Mouse (Mus musculus): ENCODE measurements around the gene Natd1. TPM values are rescaled to one million over a fixed set of nuclear protein-coding genes. Genes with fewer than 3 reads are reported as not detected.

Gene Natd1
- total RNA-seq, 1 experiment = 14.6 TPM

DNA sequence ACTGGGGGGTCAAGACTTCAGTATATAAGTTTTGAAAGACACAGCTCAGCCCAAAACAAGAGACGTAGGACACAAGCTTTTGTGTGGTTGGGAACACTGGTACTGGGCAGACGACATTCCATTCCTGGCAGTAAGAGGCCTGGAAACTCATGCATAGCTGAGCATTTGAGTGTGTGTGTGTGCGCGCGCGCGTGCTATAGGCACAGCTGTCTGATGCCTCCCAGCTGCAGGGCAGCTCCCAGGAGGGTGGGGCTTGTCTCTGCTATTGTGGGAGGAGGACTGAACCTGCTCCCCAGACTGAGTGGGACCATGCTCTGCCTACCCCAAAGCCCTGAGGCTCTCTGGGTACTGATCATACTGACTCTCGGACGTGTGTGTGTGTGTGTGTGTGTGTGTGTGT is 26.8 kb upstream of the Natd1 start:
- in situ Hi-C loops (cut with MboI; ENCODE audit: low sequenced_read_pairs in 2 of 2, unreplicated experiment in 2 of 2) = no loop called here
- TF ChIP-seq HCFC1 (IDR thresholded peaks at IDR 0.05; ENCODE audit: borderline replicate concordance, insufficient read depth, low read length) = no peak
- TF ChIP-seq CHD2 (IDR thresholded peaks at IDR 0.05; ENCODE audit: low read depth, low read length) = no peak
- no peak for TF ChIP-seq ZNF384 (IDR thresholded peaks at IDR 0.05; ENCODE audit: low read depth, low read length)
- TF ChIP-seq MAFK (IDR thresholded peaks at IDR 0.05; ENCODE audit: insufficient read depth, low read depth, low read length) = no peak
- TF ChIP-seq ZC3H11A (IDR thresholded peaks at IDR 0.05; ENCODE audit: borderline replicate concordance, low read depth, low read length) = no peak
- DNase-seq (ENCODE audit: low read depth, low spot score) = no peak

DNA sequence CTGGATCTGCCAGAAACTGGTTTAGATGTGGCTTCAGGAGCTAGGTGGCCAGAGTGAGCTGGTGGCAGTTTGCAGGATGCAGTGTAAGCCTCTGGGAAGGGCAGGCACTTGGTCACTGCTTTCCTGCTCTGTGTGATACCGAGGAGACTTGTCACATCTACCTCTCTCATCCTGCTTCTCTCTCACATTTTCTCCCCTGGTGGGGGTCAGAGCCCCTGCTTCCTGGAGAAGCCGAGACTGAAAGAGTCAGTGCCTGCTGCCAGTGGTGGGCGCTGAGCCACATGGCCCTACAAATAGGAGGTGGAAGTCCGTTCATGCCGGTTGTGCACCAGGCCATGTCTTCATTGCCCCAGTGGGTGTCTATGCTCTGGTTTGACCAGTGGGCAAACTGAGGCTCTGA is 26.0 kb upstream of the Natd1 start:
- in situ Hi-C loops (cut with MboI; ENCODE audit: low sequenced_read_pairs in 2 of 2, unreplicated experiment in 2 of 2) = no loop called here
- H3K4me1 ChIP-seq (ENCODE audit: control insufficient read depth in 2 of 2, insufficient read depth in 2 of 2, low read length in 2 of 2, poor library complexity in 1 of 2) = peaks cover 3 to 9% of the 10 kb centered on the region in 2 experiments; a peak in 2 of 4 replicates

More for the DNA sequence above, 26.8 kb upstream of the Natd1 start:
- Histone ChIP-seq H3K9me3 (ENCODE audit: control insufficient read depth, insufficient read depth, low read depth, low read length) (no peaks in the 10 kb centered on the region), H3K9ac (ENCODE audit: insufficient read depth, low read depth, low read length, poor library complexity, severe bottlenecking) (no peak overlapping the region), H3K36me3 (ENCODE audit: control insufficient read depth, insufficient read depth, low read length, poor library complexity, severe bottlenecking) (peaks cover 41% of the 10 kb centered on the region), H3K27ac (ENCODE audit: insufficient read depth, low read depth, low read length, poor library complexity, severe bottlenecking) (no peak overlapping the region), H3K4me1 (ENCODE audit: control insufficient read depth in 2 of 2, insufficient read depth in 2 of 2, low read length in 2 of 2, poor library complexity in 1 of 2) (peaks cover 5 to 14% of the 10 kb centered on the region in 2 experiments; a peak in 3 of 4 replicates), H3K4me3 (ENCODE audit: insufficient read depth in 1 of 2, low read depth in 1 of 2, low read length in 2 of 2, poor library complexity in 1 of 2, severe bottlenecking in 1 of 2) (no peak overlapping the region)

DNA sequence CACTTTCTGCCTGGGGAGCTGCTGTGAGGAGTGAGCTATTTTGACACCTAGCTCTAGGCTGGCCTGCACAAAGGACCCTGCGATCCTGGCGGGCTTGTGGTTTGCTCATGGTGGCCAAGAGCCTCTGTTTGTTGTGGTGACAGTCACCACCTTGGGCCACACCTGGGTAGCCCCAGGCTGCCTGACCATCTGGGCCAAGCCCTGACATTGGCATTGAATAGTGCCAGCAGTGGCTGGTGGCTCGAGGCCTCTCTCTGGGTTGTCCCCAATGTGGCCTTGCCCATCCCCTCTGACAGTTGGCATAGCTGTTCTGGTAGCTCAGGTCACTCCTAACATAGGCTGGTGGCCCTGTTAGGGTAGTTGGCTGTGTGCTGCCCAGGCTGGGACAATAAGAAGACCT is 24.9 kb upstream of the Natd1 start:
- no peak for DNase-seq (ENCODE audit: low read depth, low spot score)
- no peak for TF ChIP-seq CHD2 (IDR thresholded peaks at IDR 0.05; ENCODE audit: low read depth, low read length)
- no peak for TF ChIP-seq HCFC1 (IDR thresholded peaks at IDR 0.05; ENCODE audit: borderline replicate concordance, insufficient read depth, low read length)
- TF ChIP-seq ZNF384 (IDR thresholded peaks at IDR 0.05; ENCODE audit: low read depth, low read length) = no peak
- no peak for TF ChIP-seq ZC3H11A (IDR thresholded peaks at IDR 0.05; ENCODE audit: borderline replicate concordance, low read depth, low read length)
- no peak for TF ChIP-seq MAFK (IDR thresholded peaks at IDR 0.05; ENCODE audit: insufficient read depth, low read depth, low read length)
- Histone ChIP-seq H3K36me3 (ENCODE audit: control insufficient read depth, insufficient read depth, low read length, poor library complexity, severe bottlenecking) (peaks cover 30% of the 10 kb centered on the region), H3K9ac (ENCODE audit: insufficient read depth, low read depth, low read length, poor library complexity, severe bottlenecking) (no peak overlapping the region), H3K4me1 (ENCODE audit: control insufficient read depth in 2 of 2, insufficient read depth in 2 of 2, low read length in 2 of 2, poor library complexity in 1 of 2) (peaks cover 3 to 9% of the 10 kb centered on the region in 2 experiments; a peak in 2 of 4 replicates), H3K27ac (ENCODE audit: insufficient read depth, low read depth, low read length, poor library complexity, severe bottlenecking) (no peak overlapping the region), H3K4me3 (ENCODE audit: insufficient read depth in 1 of 2, low read depth in 1 of 2, low read length in 2 of 2, poor library complexity in 1 of 2, severe bottlenecking in 1 of 2) (no peak overlapping the region), H3K9me3 (ENCODE audit: control insufficient read depth, insufficient read depth, low read depth, low read length) (no peaks in the 10 kb centered on the region)
- in situ Hi-C loops (cut with MboI; ENCODE audit: low sequenced_read_pairs in 2 of 2, unreplicated experiment in 2 of 2) = no loop called here

More for the DNA sequence above, 26.0 kb upstream of the Natd1 start:
- no peak overlapping the region for H3K9ac ChIP-seq (ENCODE audit: insufficient read depth, low read depth, low read length, poor library complexity, severe bottlenecking)
- H3K4me3 ChIP-seq (ENCODE audit: insufficient read depth in 1 of 2, low read depth in 1 of 2, low read length in 2 of 2, poor library complexity in 1 of 2, severe bottlenecking in 1 of 2) = no peak overlapping the region
- no peaks in the 10 kb centered on the region for H3K9me3 ChIP-seq (ENCODE audit: control insufficient read depth, insufficient read depth, low read depth, low read length)
- TF ChIP-seq ZC3H11A (IDR thresholded peaks at IDR 0.05; ENCODE audit: borderline replicate concordance, low read depth, low read length) (no peak), ZNF384 (IDR thresholded peaks at IDR 0.05; ENCODE audit: low read depth, low read length) (no peak), CHD2 (IDR thresholded peaks at IDR 0.05; ENCODE audit: low read depth, low read length) (no peak), HCFC1 (IDR thresholded peaks at IDR 0.05; ENCODE audit: borderline replicate concordance, insufficient read depth, low read length) (no peak), MAFK (IDR thresholded peaks at IDR 0.05; ENCODE audit: insufficient read depth, low read depth, low read length) (no peak)
- no peak overlapping the region for H3K27ac ChIP-seq (ENCODE audit: insufficient read depth, low read depth, low read length, poor library complexity, severe bottlenecking)
- no peak for DNase-seq (ENCODE audit: low read depth, low spot score)
- peaks cover 34% of the 10 kb centered on the region for H3K36me3 ChIP-seq (ENCODE audit: control insufficient read depth, insufficient read depth, low read length, poor library complexity, severe bottlenecking)

DNA sequence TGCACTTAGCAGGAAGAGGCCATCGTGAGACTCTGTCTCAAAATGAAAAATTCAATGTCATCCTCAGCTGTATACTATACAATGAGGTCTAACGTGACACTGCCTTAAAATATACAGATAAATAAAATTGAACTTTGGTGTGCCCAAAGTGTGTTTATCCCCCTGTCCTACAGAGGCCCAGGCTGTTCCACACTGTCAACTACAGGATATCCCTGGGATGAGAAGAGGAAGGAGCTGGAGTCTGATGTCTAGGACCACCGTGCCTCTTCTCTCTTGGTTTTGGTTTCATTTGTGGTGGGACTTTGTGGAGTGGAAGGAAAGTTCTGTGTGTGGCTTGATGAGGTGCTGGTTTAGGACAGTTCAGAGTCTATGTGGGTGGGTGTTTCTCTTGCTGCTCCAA is 23.1 kb upstream of the Natd1 start:
- Histone ChIP-seq H3K36me3 (ENCODE audit: control insufficient read depth, insufficient read depth, low read length, poor library complexity, severe bottlenecking) (peaks cover 16% of the 10 kb centered on the region), H3K9ac (ENCODE audit: insufficient read depth, low read depth, low read length, poor library complexity, severe bottlenecking) (no peak overlapping the region), H3K9me3 (ENCODE audit: control insufficient read depth, insufficient read depth, low read depth, low read length) (no peaks in the 10 kb centered on the region), H3K27ac (ENCODE audit: insufficient read depth, low read depth, low read length, poor library complexity, severe bottlenecking) (no peak overlapping the region), H3K4me3 (ENCODE audit: insufficient read depth in 1 of 2, low read depth in 1 of 2, low read length in 2 of 2, poor library complexity in 1 of 2, severe bottlenecking in 1 of 2) (no peak overlapping the region), H3K4me1 (ENCODE audit: control insufficient read depth in 2 of 2, insufficient read depth in 2 of 2, low read length in 2 of 2, poor library complexity in 1 of 2) (peaks cover 6 to 11% of the 10 kb centered on the region in 2 experiments; a peak in 2 of 4 replicates)
- no peak for DNase-seq (ENCODE audit: low read depth, low spot score)
- in situ Hi-C loops (cut with MboI; ENCODE audit: low sequenced_read_pairs in 2 of 2, unreplicated experiment in 2 of 2) = no loop called here
- TF ChIP-seq ZNF384 (IDR thresholded peaks at IDR 0.05; ENCODE audit: low read depth, low read length) (no peak), MAFK (IDR thresholded peaks at IDR 0.05; ENCODE audit: insufficient read depth, low read depth, low read length) (no peak), ZC3H11A (IDR thresholded peaks at IDR 0.05; ENCODE audit: borderline replicate concordance, low read depth, low read length) (no peak), HCFC1 (IDR thresholded peaks at IDR 0.05; ENCODE audit: borderline replicate concordance, insufficient read depth, low read length) (no peak), CHD2 (IDR thresholded peaks at IDR 0.05; ENCODE audit: low read depth, low read length) (no peak)
